Mouse (Mus musculus) brain, embryonic 18.5 days (tissue): ENCODE measurements at regions not wholly inside any gene's neighbourhood (a gene's known extent, or its start where the extent isn't known, plus 50 kb on each side); places are given as distances from the start of the nearest gene placed in this dataset.

Experiments
- DNase-seq: peaks from one replicate; pipeline ENCODE4 v3.0.0-alpha.2; 2012; ENCODE audit warnings: low read depth, low spot score

DNA sequence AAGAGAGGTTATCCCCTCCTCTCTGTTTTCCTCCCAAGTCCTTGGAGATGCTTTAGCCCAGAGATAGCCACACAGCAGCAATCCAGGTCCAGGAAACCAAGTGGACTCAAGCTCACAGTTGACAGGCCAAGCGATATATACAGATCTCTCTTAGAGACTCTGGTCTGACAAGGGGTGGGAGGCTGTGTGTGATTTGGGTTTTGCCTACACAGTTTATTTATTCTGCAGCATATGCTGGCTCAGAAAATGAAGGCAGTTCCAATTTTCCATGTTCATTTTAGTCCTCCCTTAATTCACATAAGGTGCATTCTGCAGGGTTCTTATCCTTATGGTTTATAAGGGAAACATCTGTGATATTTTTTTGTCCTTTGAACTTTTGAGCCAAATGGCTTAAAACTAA is 595.0 kb upstream of the Apob start:
- DNase-seq: no peak

DNA sequence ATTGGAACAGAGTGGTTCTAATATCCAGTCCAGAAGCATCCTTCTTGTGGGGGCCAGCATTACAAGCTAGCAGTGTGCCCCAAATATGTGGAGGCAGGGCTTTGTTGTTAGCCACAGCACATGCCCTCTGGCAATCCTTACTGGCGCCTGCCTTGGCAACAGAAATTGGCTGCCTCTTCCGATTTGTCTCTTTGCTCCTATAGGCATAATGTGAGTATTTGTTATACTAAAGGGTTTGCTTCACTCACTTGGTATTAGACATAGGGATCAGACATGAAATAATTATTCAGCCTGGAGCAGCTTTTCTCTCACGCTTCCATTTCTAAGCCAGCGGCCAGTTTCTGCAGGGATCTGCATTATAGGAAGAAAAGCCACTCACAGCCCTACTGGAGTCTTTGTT is 573.6 kb upstream of the Apob start:
- DNase-seq: no peak

DNA sequence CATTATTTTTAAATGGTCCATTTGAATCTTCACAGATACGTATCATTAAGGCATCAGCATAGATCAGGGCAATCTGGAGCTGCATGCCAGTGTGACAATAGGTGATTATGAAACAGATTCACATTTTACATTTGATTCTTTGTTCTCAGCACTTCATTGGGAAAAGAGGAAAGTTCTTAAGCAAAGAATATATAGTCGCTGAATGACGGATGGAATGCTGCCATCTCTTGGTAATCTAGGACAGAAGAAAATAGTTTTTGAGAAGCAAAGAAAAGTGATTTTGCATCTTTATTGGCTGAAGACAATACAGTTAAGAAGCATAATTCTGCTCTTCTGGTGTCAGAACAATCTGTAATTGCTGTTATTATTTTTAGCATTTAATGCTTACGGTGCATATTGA is 565.6 kb upstream of the Apob start:
- peak; percentile 18 for DNase-seq

DNA sequence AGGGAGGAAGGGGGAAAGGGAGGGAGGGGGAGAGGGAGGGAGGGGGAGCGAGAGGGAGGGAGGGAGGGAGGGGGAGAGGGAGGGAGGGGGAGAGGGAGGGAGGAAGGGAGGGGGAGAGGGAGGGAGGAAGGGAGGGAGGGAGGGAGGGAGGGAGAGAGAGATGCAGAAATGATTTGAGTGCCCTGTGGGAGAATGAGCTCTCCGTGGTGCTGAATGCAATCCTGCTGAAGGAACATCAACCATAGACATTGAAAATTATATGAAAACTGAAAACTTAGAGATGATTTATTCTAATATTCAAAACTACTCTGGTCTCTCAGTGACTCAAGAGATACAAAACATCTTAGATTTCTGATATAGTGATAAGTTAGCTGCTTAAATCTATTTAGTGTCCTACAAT is 557.2 kb upstream of the Apob start:
- no peak for DNase-seq

DNA sequence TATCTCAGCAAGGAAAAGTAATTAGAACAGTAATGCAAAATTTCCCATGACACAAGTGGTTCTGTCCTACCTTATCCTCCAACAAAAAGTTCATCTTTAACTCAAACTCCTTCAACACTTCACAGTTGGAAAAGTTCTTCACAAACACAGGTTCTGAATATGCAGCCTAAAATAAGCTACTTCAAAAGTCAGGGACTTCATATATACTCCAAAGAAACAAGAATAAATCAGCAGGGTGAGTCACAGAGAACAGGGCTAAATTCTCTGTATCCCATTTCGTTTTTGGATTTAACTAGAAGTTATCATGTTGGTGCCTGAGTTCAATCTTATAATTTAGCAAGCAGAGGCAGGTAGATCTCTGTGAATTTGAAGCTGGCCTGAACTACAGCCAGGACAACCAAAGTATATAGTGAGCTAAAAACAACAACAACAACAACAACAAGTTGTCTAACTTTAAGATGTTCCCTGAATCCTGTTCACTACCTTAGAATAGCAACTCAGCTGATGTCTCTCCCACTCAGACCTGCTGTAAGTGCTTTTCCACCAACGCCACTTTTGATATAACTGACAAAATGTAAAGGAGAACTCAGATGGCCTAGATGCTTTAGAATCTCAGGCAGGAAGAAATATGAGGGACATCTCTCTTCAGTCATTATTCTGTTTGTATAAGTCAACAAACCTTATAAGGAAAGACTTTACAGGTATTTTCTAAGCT is 555.5 kb upstream of the Apob start:
- DNase-seq: no peak

DNA sequence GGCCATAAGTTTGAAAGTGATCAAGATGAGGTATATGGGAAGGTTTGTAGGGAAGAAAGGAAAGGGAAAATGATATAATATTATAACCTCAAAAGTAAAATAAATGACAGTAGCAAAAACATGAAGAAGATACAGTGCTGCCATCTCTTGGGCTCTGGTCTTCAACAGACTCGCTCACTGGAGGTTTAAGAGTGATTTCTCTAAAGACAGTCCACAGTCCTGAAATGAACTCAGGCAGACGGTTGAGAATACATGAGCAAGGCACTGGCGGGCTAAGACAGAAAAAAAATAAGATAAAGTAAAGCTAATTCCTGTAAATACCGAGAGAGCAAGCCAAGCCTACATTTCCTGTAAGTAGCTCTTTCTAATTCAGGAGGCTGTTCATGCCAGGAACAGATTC is 546.5 kb upstream of the Apob start:
- no peak for DNase-seq

DNA sequence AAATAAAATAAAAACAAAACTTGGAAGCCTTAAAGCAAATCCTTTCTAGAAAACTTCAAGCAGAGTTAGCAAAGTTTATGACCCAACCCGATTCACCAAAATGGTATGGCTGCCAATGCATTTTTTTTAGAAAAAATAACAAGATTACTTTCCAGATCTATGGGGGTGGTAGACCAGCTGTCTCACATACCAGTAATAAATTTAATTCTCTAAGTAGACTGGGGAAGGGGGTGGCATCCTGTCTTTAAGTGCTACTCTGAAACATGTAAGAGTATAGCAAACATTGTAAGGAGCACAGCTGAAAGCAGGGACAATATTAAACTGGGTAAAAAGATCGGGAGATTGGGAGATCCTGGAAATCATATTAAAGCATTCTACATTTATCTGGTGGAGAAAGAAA is 532.2 kb upstream of the Apob start:
- DNase-seq: no peak

DNA sequence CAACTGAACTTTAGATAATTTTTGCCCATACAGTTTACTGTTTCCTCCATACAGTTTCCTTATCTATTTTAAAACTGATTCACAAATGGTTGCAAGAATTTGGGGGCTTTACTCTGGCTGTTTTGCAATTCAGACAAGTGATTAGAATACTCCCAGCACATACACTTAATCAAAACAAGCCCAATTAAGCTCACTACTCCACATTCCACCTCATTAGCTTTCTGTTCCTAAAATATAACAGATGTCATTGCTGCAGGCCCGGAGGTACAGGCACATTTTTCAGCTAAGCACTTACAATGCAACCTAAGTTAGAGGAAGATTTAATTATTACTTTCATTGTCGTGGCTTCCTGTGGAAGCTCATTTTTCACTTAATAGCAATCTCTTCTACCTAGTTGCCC is 526.9 kb upstream of the Apob start:
- no peak for DNase-seq

DNA sequence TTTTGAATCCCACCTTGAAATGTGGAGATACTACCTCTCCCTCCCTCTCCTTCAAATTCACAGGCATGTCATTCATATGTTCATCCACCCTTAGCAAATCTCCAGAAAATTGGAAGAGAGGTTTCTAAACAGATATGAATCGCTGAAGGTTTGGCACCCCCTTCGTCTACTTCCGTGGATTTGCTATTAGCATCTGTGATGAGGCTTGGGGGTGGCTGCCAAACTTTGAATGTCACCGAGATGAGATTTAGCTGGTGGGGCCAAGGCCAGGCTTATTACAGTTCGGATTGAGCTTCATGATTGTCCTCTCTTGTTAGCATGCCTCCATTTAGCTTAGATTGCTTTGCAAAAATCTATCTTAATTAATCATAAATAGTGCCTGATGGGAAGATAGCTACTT is 520.4 kb upstream of the Apob start:
- DNase-seq: no peak

DNA sequence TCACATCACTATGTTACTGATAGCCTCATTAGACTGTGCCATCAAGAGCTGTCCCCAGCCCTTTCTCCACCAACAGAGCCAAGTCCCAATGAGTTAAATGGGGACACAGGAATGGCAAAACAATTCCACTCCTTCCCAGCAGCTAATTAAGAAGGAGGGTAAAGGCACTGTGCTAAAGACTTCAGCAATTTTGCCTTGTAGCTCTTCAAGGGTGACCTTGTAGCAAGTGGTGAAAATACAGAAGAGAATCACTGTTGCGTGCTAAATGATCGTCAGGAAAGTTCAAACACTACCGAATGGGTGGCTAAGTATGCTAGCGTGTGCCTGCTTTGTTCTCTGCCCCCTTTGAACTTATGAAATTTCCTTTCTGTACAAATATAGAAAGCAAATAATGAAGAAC is 519.9 kb upstream of the Apob start:
- no peak for DNase-seq

DNA sequence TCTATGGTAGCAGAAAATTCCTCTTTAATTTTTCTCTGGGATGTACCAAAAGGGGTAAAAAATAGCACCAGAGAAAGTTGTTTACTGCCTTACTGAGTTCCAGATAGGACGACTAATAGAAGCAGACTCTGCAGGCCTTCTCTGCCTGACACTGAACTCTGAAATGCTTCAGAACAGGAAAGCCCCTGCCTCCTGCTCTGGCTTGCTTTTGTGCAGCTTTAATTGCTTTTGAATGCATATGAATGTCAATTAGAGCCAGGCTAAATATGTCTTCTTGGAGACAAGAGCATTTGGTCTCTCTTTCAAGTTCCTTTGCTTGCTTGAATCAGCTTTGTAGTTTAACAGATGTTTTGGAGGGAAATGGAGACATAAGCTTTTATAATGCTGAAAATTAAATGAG is 512.5 kb upstream of the Apob start:
- DNase-seq: peak; percentile 14

DNA sequence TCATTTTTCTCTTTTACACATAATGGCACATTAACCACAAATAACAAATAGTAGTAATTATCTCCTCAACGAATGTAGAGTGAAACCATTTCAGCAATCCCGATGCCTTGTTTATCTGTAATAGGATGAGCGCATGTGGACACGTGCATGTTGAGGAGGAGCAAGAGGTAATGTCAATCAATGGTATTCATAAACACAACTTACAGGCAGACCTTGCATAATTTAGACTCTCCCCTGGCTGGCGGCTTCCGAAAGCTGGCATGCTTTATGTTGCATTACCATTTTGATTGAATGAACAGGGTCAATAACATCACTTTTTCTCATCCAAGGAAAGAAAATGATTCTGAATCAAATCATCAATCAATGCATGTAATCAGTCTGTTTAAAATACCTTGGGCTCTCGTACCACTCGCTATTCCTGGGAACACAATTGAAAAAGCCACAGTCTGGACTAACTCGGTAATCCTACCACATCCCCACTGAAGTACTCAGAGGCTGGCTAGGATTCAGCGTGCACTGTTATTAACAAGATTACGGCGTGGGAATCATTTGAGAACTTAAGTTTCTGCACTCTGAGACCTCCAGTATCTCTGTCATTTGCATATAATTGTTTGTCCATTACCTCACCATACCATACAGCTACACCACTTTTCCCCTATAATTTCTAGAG is 464.7 kb upstream of the Apob start:
- DNase-seq: no peak

DNA sequence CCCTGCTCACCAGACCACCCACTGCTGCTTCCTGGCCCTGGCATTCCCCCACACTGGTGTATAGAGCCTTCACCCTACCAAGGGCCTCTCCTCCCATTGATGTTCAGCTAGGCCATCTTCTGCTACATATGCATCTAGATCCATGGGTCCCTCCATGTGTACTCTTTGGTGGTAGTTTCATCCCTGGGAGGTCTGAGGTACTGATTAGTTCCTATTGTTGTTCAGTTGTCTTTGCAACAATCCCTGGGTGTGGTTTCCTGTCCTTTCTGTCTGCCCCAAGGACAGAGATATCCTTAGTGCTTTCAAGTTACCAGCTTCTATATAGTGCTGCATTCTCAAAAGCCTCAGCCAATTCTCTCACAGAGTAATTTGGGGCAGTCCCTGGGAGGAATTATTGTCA is 440.1 kb upstream of the Apob start:
- no peak for DNase-seq

DNA sequence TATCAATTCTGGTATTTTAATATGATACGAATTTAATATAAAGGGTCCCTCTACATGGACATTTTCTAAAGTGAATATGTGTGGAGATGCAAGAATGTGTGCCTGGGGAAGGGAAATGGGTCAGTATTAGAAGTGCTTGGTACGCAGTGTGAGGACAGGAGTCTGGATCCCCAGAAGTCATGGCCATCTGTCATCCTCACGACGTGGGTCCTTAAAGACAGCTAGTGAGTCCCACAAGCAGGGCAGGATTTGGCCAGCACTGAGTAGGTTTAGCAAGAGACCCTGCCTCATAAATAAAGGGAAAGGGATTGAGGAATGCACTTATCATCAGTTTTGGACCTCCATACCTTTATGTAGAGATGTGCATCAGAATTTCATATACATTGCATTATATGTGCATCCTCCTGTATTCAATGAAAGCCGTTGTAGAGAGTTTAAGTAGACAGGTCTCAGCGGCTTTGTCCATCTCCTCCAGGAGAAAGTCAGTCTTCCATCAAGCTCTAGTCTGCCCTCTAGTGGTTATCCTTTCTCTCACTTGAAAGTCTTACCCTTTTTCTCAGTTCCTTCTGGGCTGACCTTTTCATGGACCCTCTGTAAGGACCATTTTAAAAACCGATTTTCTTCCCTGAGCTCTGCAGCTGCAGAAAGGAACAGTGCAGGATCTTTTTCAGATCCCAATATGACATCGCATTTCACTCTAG is 434.0 kb upstream of the Apob start:
- DNase-seq: no peak

DNA sequence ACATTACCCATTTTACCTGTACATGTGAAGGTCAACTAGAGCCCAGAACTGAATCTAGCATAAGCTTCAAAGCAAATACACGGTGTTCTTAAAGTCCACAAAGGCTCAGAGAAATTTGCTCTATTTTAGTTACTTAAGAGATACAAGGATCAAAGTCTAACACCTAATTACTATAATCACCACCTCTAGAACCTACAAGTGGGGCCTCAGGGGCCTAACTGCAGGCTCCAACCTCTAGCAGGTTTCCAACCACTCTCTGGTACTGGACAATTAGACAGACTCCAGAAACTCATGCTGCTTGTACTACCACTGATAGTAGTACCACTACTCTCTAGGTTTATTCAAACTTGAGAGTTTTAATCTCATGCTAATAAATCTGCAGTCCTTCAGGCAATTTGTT is 428.7 kb upstream of the Apob start:
- no peak for DNase-seq

DNA sequence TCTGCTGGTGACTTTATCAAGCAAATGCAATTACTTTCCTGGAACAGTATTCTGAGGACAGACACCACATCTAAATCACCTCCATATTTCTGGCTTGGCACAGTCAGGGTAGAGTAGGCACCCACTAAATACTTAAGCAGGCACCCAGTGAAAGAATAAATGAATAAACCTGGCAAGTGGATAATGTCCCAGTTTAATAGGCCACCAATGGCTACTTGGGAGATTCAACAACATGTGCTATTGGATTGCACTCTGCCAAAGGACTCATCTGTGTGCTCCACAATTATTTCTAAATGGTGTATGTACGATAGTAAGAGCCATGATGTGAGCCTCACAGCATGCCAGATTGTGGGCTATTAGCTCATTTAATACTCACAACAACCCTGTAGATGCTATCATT is 417.2 kb upstream of the Apob start:
- no peak for DNase-seq

DNA sequence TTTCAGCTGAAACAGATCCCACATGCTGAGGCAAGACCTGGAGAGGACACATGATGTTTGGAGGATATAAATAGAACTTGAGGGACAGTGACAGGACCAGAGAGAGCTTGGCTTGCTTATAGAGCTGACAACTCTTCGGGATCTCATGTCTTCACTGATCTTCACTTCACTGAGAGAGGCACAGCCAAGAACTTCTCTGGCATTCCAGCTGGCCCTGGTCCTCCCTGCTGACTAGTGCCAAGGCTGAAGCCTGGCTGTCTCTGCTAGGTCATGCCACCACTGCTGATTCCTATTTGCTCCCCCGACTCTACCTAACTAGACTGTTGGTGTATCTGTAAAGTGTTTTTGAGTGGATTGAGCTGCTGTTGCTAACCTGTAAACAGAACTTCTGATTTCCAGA is 401.4 kb upstream of the Apob start:
- no peak for DNase-seq

DNA sequence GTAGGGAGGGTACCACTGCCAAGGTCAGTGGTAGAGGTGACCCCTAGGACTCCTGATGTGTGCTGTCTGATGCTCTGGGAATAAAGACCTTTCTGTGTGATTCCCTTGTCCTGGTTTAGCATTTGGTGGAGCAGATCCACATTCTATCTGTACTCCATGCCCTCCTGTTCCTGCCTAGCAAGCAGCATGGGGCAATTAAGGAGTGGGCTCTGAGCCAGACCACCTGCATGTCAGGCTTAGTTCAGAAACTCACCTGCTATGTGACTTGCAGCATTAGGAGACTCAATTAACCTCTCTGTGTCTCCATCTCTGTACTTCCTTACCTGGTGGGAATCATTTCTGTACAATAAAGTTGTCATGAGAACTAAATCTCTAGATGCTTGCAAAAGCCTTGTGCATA is 389.9 kb upstream of the Apob start:
- no peak for DNase-seq

DNA sequence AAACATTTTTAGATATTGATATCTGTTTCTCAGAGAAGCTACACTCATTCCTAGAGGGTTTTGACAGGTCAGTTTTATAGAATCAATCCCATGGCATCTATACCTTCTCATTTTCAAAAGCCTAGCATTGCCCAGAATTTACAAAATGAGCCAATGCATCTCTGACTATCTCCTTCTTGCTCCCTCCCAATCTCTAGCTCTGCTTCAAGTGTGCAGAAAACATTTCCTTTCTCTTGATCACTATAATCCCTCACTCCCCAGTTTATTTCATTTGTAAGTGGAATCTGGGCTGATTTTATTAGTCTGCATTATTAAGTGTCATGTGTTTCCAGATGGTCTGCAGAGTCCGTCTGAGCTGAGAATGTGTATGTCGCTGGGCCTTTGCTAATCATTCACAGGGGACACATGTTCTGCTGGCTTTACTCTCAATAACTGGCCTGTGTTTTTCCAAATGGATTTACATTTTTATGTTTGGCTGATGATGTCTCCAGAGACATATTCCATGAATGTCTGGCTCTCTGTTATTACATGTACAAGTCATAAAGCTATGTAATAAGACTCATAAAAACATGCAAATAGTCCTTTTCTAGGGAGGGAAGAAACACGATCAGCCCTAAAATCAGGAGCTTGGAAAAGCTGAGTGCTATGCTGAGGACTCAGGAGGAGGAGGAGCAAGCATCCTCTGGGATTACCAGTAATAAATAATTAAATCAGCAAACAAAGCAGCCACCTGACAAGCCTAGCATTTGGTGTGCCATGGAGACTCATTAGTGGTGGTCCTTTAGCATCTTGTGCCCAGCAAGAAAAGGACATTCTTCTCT is 366.0 kb upstream of the Apob start:
- DNase-seq: no peak

DNA sequence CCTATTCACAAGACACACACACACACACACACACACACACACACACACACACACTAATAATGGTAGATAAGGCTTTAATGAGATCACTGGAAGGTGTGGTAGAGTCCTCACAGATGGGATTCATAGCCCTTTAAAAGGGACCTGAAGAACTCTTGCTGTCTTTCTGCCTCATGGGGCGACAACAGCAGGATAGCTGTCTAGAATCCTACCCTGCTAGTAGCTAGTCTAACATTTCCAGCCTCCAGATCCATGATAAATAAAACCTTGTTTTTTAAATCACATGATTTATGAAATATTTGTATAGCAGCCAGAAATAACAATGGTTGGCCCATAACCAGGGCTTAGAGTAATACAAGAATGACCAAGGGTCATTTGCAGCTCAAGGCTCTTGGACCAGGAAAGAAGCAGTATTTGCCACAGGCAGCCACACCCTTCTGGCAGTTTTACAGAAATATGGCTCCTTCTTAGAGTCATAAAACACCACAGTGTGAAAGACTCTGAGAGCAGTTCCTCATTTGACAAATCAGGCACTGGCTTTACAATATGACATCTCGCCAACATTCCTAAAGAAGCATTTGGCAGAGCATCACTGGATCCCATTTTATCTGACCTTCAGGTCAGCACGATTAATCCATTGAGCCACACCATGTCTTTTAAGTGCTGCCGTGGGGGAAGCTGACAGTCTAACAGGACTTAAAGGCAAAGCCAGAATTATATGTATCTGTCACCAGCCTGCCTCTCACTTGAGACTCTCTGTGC is 340.9 kb upstream of the Apob start:
- no peak for DNase-seq

DNA sequence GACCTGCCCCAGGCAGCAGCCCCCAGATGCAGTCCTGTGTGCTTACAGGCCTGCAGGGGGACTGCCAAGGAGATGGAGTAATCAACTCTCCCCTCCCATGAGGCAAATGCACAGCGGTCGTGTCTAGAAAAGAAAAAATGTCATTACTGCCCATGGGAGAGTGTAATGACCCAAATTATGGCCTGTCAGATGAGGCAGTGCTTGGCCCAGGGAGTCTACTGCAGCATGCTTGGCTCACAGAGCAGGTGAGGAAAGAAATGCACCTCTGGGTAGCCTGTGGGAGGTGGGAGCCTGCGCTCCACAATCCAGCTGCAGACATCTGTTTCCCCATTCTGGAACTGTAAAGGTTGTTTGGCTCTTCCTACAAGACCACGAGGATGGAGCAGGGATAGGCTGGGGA is 339.8 kb upstream of the Apob start:
- no peak for DNase-seq

DNA sequence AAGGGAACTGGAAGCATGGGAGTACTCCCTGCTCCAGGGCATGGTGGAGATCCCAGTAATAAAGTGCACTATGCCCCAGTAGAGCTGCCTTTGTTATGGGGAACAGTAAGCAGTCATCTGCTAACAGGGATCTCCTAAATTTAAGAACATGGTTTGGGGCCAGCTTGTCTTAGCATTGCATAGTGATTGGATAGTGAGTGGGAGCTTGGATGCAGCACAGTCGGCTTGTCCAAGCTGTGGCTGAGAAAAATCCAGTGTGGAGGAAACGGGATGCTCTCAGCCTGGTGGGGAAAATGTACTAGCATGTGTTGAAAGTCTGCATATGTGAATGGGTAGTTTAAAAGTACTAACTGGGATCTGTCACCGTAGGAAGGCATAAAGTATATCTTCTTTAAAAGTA is 326.6 kb upstream of the Apob start:
- no peak for DNase-seq
